Mouse (Mus musculus): ENCODE measurements at regions not wholly inside any gene's neighbourhood (a gene's known extent, or its start where the extent isn't known, plus 50 kb on each side); places are given as distances from the start of the nearest gene placed in this dataset.

DNA sequence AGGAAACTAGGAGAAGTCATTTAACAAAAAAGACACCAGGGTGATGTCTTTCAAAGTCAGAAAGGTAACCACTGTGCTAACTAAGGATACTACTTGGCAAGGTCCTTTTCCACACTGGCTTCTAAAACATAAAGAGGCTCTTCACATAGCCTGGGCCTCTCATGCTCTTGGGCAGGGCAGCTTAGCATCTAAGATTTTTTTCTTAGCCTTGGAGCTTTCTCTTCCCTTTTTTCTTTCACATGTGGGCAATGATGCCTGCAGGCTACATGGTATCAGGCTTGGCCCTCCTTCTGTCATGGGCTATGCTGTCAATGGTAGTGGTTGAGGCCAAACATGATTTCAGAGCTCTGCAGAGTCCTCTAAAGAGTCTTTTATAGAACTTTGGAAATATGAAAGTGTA is 60.6 kb downstream of the Serpinb6d start:
- Histone ChIP-seq H3K36me3 (ENCODE audit: control insufficient read depth, insufficient read depth, low read length) (no peaks in the 10 kb centered on the region), H3K9me3 (replicated peaks; ENCODE audit: control insufficient read depth, low read length, poor library complexity, severe bottlenecking) (peaks cover 8% of the 10 kb centered on the region), H3K27me3 (ENCODE audit: control insufficient read depth, insufficient read depth, low read depth, low read length) (no peaks in the 10 kb centered on the region), H3K4me1 (ENCODE audit: control insufficient read depth, insufficient read depth, low read length) (no peaks in the 10 kb centered on the region), H3K4me2 (ENCODE audit: low read length) (no peak overlapping the region), H3K4me3 (ENCODE audit: low read depth, low read length) (no peak overlapping the region), H3K9ac (ENCODE audit: low read depth, low read length) (no peak overlapping the region), H3K27ac (ENCODE audit: low read length) (no peak overlapping the region)
- no peak for ATAC-seq

DNA sequence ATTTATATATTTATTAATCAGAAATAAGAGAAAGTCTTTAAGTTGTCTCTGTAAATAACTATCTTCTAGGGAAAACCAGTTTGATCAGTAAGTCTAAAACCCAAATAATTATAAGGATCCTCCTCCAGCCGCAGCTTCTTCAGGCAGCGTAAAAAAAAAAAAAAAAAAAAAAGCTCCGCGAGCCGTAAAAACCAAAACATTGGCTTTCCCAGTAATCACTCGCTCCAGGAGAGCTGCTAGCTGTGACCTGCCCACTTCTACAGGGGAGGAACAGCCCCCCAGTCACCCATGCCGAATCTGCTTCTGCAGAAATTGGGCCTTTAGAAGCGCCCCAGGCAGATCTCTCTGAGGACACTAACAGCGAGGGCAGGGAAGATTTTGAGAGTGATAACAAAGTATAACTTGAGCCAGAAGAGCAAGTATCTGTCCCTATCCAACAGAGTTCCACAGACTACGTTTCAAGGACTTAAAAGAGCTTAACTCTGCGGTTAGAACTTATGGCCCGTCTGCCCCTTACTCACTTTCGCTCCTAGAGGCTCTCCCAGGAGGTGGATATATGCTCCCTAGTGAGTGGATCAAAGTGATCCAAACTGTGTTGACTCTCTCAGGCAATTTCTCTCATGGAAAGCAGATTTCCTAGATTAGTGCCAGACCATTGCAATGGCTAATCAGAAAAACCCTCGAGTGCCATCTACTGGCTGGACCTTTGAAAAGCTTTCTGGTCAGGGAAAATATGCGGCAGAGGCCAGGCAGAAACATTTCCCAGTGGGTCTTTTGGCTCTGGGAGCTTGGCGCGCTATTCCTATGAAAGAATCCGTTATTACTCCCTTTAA is 80.7 kb downstream of the Serpinb6e start:
- 56% methylated on average over 16 of the region's 18 CpGs for WGBS
- H3K4me3 ChIP-seq (ENCODE audit: low read depth, low read length), result no peak overlapping the region
- no peak overlapping the region for H3K27ac ChIP-seq (ENCODE audit: low read length)
- 0 out of 2 replicates have a peak overlapping the region, but pooled peaks have one; percentile 5 for H3K4me2 ChIP-seq (ENCODE audit: low read length)
- no peaks in the 10 kb centered on the region for H3K36me3 ChIP-seq (ENCODE audit: control insufficient read depth, insufficient read depth, low read length)
- H3K9ac ChIP-seq (ENCODE audit: low read depth, low read length), result no peak overlapping the region
- H3K27me3 ChIP-seq (ENCODE audit: control insufficient read depth, insufficient read depth, low read depth, low read length), result no peaks in the 10 kb centered on the region
- no peaks in the 10 kb centered on the region for H3K4me1 ChIP-seq (ENCODE audit: control insufficient read depth, insufficient read depth, low read length)
- ATAC-seq, result no peak
- peaks cover 5% of the 10 kb centered on the region; the same call in 1 of the 2 replicates for H3K9me3 ChIP-seq (replicated peaks; ENCODE audit: control insufficient read depth, low read length, poor library complexity, severe bottlenecking)

DNA sequence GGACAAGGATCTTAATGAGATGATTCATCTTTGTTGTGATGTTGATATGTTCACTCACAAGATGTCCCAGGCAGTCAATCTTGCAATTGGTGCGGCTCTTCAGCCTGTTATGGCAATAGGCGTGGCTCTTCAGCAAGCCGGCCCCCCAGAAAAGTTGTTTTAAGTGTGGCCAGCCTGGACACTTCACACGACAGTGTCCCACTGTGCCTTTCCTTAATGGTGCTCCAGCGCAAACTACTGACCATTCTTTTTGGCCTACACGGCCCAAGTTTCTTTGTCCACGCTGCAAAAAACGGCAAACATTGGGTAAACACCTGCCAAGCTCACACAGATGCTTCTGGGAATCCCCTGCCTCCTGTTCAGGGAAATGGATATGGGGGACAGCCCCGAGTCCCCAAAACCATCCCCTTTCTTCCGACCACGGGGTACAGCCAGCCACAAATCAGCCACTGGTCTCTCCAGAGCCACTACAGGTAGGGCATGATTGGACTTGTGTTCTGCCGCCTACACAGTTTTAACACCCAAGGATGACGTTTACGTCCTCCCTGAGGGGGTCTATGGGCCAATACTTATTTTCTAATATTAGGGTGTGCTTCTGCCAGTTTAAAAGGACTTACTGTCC is 79.8 kb downstream of the Serpinb6e start:
- Histone ChIP-seq H3K4me3 (ENCODE audit: low read depth, low read length) (no peak overlapping the region), H3K27ac (ENCODE audit: low read length) (no peak overlapping the region), H3K27me3 (ENCODE audit: control insufficient read depth, insufficient read depth, low read depth, low read length) (no peaks in the 10 kb centered on the region), H3K9me3 (replicated peaks; ENCODE audit: control insufficient read depth, low read length, poor library complexity, severe bottlenecking) (peaks cover 5% of the 10 kb centered on the region; the same call in 1 of the 2 replicates), H3K36me3 (ENCODE audit: control insufficient read depth, insufficient read depth, low read length) (no peaks in the 10 kb centered on the region), H3K4me1 (ENCODE audit: control insufficient read depth, insufficient read depth, low read length) (no peaks in the 10 kb centered on the region), H3K4me2 (ENCODE audit: low read length) (no peak overlapping the region), H3K9ac (ENCODE audit: low read depth, low read length) (no peak overlapping the region)
- WGBS, result 83% methylated on average over 14 of the region's 14 CpGs
- ATAC-seq, result no peak
